Mouse (Mus musculus): ENCODE measurements around the gene Grik3.

Grik3 gene

DNA sequence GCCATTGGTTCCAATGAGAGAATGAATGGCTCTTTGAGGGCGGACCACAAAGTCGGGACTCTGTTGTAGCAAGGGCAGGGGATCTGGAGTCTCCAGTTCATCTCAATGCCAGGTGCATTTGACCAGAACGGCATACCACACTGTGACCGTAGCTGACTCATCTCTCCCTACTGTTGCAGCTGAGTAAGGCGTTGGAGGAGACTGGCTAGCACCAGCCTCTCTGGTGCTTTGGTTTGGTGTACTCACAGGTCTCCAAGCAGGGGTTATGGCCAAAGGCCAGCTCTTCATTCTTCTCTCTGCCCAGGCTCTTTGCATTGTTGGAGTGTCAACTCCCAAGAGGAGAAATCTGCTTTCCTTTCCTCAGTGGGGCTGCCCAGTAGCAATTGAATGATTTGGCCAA, 52.7 kb downstream of the Grik3 start:
- no peak for DNase-seq (ENCODE audit: low read depth, low spot score)

DNA sequence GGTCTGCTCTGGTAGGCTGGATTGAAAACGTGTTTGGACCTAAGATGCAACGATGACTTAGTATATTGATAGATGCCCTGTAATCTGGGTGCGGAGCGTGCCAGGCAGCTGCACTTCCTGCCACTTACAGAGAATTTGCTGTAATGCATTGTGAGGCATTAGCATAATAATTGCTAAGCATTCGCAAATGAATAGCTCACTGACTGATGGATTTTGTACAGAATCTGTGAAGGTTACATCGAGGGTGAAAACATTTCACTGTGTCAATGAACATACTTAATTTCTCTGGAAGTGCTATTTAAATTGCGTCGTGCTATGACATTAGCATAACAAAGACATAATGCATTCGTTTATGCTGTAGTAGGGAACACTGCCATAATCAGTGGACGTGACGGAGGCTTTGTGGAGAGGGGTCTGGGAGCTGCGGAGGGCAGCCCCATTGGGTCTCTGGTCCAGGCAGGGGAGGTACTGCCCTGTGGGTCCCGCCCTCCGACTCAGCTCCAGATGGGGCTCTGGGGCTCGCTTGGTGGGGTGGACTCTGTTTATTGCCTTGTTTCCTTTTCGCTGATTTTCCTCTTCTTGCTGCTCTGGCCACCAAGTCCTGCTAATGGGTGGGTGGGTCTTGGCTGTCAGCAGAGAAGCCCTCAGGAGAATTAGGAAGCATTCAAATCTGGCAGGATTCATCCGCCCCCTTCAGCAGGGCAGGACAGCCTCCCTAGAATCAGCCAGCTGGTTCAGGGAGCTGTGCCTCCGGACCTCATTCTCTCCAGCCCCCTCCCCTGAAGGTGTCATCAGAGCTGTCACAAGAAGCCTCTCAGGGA, 54.7 kb downstream of the Grik3 start:
- DNase-seq (ENCODE audit: low read depth, low spot score), result no peak

- no peak for DNase-seq (ENCODE audit: low read depth, low spot score)
Observed at GRCm38 (mm10) chr4:125545768-125546220, 55.3 kb downstream of the Grik3 start.

DNA sequence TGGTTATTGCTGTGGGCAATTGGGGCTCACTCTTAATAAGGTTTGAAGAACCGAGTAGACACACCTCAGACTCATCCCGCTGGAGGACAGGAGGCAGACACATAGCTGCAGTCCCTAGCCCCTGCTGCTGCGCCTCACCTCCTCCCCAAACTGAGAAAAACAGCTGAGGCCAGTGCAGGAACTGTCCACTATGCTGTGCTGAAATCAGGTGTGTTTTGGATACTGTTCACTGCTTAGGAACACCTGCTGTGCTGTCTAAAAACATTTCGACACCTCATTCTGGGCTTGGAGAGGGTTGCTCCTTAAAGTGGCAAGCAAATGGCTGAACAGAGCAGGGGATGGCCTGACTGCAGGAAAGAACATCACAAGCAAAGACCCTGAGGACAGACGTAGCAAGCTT, 57.7 kb downstream of the Grik3 start:
- DNase-seq (ENCODE audit: low read depth, low spot score), result no peak

DNA sequence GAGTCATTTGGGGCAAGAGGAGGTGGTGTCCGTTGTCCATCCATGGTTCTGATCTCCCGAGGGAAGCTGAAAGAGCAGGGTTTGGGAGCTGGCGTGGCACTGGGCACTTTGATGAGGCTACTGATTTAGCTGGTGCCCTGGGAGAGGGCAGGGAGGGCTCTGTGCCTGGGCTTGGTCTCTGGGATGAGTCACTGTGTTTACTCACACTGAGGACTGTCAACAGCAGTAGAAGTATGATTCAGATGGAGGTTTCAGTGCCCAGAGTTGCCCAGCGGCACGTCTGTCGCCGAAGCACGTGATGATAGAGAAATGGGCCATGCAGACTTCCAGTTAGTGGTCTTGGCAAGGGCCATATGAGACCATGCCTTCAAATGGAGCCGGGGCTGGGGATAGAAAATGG, 63.3 kb downstream of the Grik3 start:
- DNase-seq (ENCODE audit: low read depth, low spot score), result no peak

- DNase-seq (ENCODE audit: low read depth, low spot score), result no peak
Observed at GRCm38 (mm10) chr4:125556405-125557308, 66.2 kb downstream of the Grik3 start.

DNA sequence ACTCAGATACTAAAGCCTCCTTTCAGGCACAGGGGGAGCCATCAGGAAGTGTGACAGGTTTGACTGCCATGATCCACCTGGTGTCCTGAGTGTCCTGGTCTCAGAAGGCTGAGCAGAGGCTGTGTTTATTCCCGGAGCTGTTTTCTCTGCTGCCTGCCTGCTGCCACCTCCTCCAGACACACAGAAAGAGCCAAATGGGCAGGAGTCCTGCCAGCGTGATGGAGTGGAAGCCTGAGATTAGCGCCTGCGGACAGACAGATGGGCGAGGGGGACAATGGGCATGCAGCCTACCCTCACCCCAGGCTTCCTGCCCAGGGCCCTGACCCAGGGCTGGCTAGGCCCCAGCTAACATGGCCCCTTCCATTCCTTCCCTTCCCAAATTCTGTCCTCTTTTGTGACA, 69.1 kb downstream of the Grik3 start:
- no peak for DNase-seq (ENCODE audit: low read depth, low spot score)

GRCm38 (mm10) chr4:125560806-125561205, 70.3 kb downstream of the Grik3 start:
- DNase-seq (ENCODE audit: low read depth, low spot score), result no peak

GRCm38 (mm10) chr4:125563579-125563978, 73.1 kb downstream of the Grik3 start:
- DNase-seq (ENCODE audit: low read depth, low spot score), result no peak

DNA sequence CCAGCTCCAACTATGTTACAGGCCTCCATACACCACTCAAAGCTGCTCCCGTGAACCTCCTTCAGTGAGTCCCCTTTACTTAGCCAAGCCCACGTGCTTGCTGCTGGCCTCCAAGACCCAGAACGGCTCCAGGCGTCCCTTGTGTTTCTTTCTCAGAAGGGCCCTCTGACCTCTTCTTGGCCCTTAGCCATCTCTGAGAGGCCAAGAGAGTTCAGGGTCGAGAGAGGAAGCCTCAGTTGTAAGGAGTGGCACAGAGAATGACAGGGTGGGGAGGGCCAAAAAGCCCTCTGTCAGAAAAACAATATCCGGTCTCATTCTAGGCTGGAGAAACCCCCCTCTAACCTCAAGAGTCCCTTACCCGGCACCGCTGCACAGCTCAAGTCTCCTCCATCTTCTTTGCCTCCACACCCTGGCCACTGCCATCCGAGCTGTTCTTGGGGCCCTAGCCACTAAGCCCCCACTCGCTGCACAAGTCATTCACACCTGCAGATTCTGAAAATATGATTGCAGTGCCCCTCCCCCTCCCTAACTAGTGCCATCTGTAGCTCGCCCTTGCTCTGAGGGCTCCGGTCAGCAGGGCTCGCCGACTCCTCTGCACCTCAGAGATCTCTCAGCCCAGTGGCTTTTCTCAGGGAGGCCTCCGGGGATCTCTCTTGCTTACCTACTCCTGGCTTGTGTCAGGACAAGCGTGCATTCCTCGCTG, 73.7 kb downstream of the Grik3 start:
- DNase-seq (ENCODE audit: low read depth, low spot score), result no peak

DNA sequence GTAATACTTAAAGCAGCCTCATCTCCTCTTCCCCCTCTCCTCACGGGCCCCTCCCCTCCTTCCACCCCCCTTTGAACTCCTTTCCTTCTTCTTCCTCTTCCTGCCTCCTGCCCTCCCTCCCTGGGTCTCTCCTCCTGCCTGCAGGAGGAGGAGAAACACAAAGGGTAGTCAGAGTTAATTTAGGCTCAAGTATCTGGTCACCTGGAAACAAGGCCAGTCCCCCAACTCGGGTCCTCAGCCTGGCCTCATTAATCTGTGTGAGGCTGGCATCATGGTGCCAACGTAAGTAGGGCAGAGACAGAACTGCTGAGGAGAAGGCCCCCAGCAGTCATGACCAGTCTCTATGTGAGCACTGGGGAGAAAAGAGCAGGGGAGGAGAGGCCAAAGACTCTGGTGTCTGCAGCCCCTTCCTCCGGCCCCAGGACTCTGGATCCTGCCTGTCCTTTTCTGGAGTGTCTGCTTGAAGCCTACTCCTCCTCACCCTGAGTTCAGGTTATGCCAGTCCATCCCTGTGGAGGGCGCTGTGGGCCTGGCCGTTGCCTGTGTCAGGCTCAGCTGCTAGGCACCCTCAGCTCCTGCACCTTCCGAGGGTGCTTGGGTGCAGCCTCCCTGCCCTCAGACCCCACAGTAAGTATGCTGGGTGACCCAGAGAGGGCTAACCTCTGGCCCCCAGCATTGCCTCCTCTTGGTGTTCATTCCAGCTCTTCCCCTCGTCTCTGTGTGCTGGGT, 75.4 kb downstream of the Grik3 start:
- no peak for DNase-seq (ENCODE audit: low read depth, low spot score)

DNA sequence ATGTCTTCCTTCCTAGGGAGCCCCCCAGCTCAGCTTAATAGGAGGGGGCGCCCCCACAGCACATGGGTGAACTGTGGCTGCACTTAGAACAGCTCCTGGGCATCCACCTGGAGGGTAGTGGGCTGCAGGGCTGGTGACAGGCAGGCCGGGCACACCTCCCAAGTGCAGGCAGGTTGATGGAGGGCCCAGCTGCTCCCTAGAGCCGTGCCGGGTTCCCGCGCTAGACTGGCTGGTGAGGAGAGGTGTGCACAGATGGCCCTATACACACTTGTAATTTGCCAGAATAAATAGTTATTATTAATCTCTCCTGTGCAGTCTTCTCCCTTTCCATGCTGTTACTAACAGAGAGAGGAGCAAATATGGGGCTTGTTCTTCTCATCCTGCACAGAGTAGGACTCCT, 77.7 kb downstream of the Grik3 start:
- DNase-seq (ENCODE audit: low read depth, low spot score), result no peak

DNA sequence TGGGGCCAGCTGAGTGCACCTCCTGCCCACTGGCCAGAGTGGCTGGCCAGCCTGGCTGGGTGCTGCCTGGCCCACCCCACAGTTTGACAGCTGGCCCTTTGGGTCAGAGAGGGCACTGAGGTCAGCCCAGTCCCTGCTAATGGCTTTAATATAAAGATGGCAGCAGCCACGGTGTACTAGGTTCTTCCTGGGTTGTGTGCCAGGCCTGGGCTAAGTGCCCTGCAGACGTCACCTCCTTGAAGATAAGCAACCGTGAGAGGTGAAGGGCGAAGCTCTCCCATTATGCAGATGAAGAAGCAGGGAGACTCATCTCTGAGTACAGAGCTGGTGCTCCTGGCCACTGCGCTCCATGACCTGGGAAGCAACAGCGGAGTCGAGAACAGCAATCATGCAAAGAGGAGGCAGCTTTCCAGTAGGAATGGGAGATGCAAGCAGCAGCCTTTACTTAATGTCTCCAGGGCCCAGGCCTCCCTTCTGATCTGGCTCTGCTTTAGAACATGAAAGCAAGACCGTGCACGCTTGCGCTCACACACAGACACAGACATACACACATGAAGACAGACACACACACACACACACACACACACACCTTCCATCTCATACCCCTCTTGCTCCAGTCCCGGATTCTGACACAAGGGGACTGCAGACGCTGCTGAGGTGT, 81.3 kb downstream of the Grik3 start:
- no peak for DNase-seq (ENCODE audit: low read depth, low spot score)

GRCm38 (mm10) chr4:125572312-125572663, 81.8 kb downstream of the Grik3 start:
- DNase-seq (ENCODE audit: low read depth, low spot score), result no peak

- DNase-seq (ENCODE audit: low read depth, low spot score), result no peak
Observed at GRCm38 (mm10) chr4:125573000-125573399, 82.5 kb downstream of the Grik3 start.

DNA sequence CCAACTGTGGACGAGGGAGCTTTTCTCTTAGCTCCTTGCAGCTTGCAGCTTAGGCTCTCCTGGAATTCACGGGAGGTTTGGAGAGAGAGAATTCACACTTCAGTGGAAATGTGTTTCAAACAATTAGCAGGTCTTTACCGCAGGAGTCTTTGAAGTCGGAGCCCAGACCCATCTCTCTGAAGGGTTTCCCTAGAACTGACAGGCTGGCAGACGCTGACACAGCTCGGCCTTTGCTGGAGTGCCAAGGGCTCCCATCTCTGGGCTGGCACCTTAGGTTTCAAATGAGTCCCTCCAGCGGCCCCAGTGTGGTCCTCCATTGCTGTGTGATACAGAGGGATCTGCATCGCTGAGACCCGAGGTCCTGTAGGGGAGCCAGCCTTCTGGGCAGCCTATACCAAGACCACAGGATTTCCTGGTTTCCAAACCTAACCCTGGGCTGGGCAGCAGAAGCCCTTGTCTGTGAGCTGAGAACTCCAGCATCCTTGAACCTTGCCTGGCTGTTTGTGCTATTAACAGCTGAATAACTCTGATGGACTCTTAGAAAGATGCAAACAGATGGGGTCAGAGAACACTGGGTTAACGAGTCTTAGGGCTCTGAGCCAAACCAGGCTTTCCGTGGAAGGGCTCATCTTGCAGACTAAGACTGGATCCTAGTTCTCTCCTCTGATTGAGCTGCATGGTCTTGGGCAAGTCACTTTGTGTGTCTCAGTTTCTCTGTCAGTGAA, 83.6 kb downstream of the Grik3 start:
- no peak for DNase-seq (ENCODE audit: low read depth, low spot score)

DNA sequence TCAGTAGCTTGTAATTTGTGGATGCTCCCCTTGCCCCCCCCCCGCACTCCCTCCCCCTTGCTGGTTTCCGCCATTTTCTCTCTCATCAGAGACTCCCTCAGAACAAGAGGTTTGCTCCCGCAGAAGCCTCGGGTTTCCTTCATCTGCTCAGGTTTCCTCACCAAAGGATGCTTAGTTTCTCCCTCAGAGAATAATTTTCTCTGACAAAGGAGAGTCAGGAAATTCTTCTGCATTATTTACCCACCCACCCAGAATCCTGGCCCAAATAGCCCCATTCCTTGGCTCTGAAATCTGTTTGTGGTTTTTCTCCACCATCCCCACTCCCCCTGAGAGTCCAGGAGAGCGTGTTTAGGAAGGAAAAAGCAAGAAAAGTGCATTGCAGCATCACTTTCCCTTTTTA, 89.8 kb downstream of the Grik3 start:
- no peak for DNase-seq (ENCODE audit: low read depth, low spot score)

DNA sequence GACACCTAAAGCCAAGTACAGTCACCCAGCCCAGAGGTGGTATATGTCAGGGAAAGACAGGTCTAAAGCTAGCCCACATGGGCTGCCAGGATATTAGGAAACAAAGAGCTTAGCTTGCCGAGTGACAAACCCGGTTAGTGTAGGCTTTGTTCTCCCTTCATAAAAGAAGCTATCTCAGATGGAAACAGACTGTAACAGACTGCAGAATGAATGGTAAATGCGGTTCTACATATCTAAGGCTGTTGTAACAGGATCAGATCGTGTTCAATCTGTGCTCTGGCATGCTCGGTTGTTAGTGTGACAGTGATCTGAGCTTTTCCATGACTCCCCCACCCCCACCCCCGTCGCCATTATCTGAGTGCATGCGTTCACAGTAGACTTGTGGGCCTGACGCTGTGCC, 92.8 kb downstream of the Grik3 start:
- no peak for DNase-seq (ENCODE audit: low read depth, low spot score)

DNA sequence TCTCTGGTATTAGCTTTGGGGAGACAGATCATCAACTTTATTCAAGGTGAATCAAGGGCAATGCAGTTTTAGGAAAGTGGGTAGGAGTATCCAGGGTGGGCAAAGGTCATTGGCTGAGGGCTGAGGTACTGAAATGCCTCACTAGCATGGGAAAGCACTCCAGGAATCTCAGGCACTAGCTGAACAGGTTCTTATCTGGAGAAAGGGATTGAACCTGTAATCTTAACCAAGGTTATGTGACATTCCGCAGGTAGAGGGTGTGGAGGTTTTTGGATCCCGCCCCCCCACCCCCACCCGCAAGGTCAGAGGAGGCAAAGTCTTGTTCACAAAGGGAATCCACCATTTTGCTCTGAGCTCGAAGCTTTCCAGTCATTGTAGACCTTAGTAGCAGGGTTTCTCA, 93.4 kb downstream of the Grik3 start:
- DNase-seq (ENCODE audit: low read depth, low spot score), result no peak

DNA sequence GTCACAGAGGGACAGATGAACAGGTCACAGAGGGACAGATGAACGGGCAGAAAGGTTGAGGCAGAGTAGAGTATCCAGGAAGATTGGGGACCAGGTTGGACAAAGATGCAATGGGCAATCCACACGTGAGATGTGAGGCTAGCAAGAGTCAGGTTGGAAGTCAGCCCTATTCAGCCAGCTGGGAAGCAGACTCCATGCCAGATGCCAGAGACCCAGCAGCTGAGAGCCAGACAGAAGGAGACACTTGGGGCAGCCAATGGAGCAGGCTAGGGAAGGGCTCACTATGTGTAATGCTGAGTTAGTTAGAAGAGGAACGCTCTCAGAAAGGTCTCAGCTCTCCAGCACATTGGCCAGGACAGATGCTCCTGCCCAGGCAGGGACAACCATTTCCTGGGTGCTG, 94.2 kb downstream of the Grik3 start:
- no peak for DNase-seq (ENCODE audit: low read depth, low spot score)

Measured in telencephalon, adult 2 months (tissue).